10 mouse cellular contexts compared by ENCODE assay signal in the genomic region with DNA sequence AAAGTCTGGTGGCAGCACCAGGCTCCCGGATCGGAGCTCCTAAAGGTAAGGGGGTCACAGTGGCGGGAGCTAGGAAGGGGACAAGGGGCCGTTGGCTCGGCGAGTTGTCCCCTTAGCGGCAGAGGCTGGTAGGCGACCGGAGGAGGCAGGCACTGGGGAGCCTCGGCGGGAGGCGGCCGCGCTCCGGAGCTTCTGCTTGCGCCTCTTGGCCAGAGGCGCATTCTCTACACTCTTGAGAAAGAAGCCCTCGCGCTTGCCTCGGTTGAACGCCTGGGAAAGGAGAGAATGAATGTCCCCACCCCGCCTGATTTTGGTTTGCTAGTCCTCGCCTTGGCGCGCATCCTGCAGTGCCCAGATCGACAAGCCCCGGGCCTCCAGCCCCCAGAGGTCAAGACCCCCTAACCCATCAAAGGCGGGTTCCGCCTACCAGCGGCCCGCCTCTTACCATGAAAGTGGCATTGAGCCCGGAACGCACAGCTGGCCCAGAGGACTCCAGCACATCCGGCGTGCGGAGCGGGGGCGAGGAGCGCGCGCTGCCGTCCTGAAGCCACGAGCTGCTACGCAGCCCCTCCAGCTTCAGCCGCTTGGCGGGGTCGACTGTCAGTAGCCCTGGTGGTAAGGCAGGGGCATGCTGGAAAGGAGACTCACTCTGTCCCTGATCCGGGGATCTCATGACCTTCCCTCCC. TPM values are rescaled to one million over a fixed set of nuclear protein-coding genes. Genes with fewer than 3 reads are reported as not detected.
DNase-seq lines count a peak whose midpoint lies in the region; ATAC-seq and TF ChIP-seq lines count a peak whose summit lies in the region.
"Had no signal": no experiment of that assay in that cellular context is flagged by ENCODE, and none has a peak within 500 bp of the region (broad histone marks: within the 10 kb centered on the region; RNA-seq: fewer than 3 reads in every experiment).

No protein-coding gene starts in this region.

- H3K36me3 ChIP-seq in heart, embryonic 14.5 days (ENCODE audit: control insufficient read depth, insufficient read depth, low read length), result peaks cover 39% of the 10 kb centered on the region
- peaks cover 3% of the 10 kb centered on the region; the same call in 1 of the 2 replicates for H3K36me3 ChIP-seq in ES-E14 (ENCODE audit: control insufficient read depth, insufficient read depth, low read length, poor library complexity, severe bottlenecking)
- H3K36me3 ChIP-seq in forebrain, embryonic 14.5 days (ENCODE audit: control insufficient read depth, insufficient read depth, low read length), result no peaks in the 10 kb centered on the region

- no peak for ATAC-seq in heart, embryonic 14.5 days (ENCODE audit: insufficient number of reproducible peaks, insufficient read depth, low FRiP score, low read depth)
- ATAC-seq in forebrain, embryonic 14.5 days, result no peak

- peak overlapping the region; percentile 44 for H3K4me2 ChIP-seq in heart, embryonic 14.5 days (ENCODE audit: low read length)
- H3K4me2 ChIP-seq in forebrain, embryonic 14.5 days (ENCODE audit: low read length), result peak overlapping the region; percentile 61
- H3K4me2 ChIP-seq: liver, embryonic 15.5 days had no signal

- no peak overlapping the region for H3K27ac ChIP-seq in heart, embryonic 14.5 days (replicated peaks in 1 of 2; ENCODE audit: control insufficient read depth in 1 of 2, insufficient read depth in 1 of 2, low read depth in 2 of 2, low read length in 2 of 2)
- H3K27ac ChIP-seq in ES-E14 (ENCODE audit: insufficient read depth, low read depth, low read length, poor library complexity, severe bottlenecking), result no peak overlapping the region
- no peak overlapping the region for H3K27ac ChIP-seq in forebrain, embryonic 14.5 days (ENCODE audit: low read depth, low read length)
- H3K27ac ChIP-seq: liver, embryonic 15.5 days had no signal

- 15% methylated on average over 48 of the region's 48 CpGs for WGBS in heart, embryonic 14.5 days
- 2% methylated on average over 45 of the region's 48 CpGs for WGBS in forebrain, embryonic 14.5 days

- H3K4me1 ChIP-seq in heart, embryonic 14.5 days (ENCODE audit: control insufficient read depth in 2 of 2, insufficient read depth in 2 of 2, low read length in 2 of 2), result peaks cover 0 to 9% of the 10 kb centered on the region in 2 experiments; a peak in 3 of 4 replicates
- peaks cover 0 to 18% of the 10 kb centered on the region in 2 experiments; a peak in 3 of 4 replicates for H3K4me1 ChIP-seq in ES-E14 (ENCODE audit: control insufficient read depth in 2 of 2, insufficient read depth in 2 of 2, low read length in 2 of 2, poor library complexity in 1 of 2)
- 0 out of 2 replicates have a peak, but pooled peaks cover 3% of the 10 kb centered on the region for H3K4me1 ChIP-seq in forebrain, embryonic 14.5 days (ENCODE audit: control insufficient read depth, insufficient read depth, low read length)

- DNase-seq in heart, postnatal 10 days, result no peak
- DNase-seq in ES-E14 (ENCODE audit: low read depth, low spot score), result no peak
- peak; percentile 58 for DNase-seq in forebrain, embryonic 14.5 days (ENCODE audit: low spot score)
- peak; percentile 52 for DNase-seq in mesoderm, embryonic 11.5 days (ENCODE audit: low read depth, low spot score)
- no peak for DNase-seq in cerebellum, adult 11 months
- no peak for DNase-seq in layer of hippocampus, adult 18-20 months (ENCODE audit: low spot score in 2 of 2)
- DNase-seq in cerebellum, postnatal 25 days, result no peak
- DNase-seq: thymus, adult 18-20 months had no signal

- intact Hi-C loops in heart, postnatal 10 days (cut with DNase I), result no loop called here

- H3K9me3 ChIP-seq in heart, embryonic 14.5 days (ENCODE audit: control insufficient read depth, low read length), result no peaks in the 10 kb centered on the region
- H3K9me3 ChIP-seq in ES-E14 (ENCODE audit: control insufficient read depth, insufficient read depth, low read depth, low read length), result no peaks in the 10 kb centered on the region
- no peaks in the 10 kb centered on the region for H3K9me3 ChIP-seq in forebrain, embryonic 14.5 days (replicated peaks; ENCODE audit: control insufficient read depth, low read length)
- H3K9me3 ChIP-seq: liver, embryonic 15.5 days had no signal

- peaks cover 38% of the 10 kb centered on the region for H3K27me3 ChIP-seq in heart, embryonic 14.5 days (ENCODE audit: control insufficient read depth, insufficient read depth, low read length)
- H3K27me3 ChIP-seq in forebrain, embryonic 14.5 days (replicated peaks; ENCODE audit: control insufficient read depth, insufficient read depth, low read length), result peaks cover 39% of the 10 kb centered on the region

- in situ Hi-C loops in ES-E14 (cut with MboI; ENCODE audit: low sequenced_read_pairs in 2 of 2, unreplicated experiment in 2 of 2), result no loop called here

- peak overlapping the region in 1 of 2 experiments; percentile 22; a peak in 2 of 4 replicates for H3K4me3 ChIP-seq in heart, embryonic 14.5 days (ENCODE audit: control insufficient read depth in 1 of 2, insufficient read depth in 1 of 2, low read depth in 1 of 2, low read length in 2 of 2)
- H3K4me3 ChIP-seq in ES-E14 (ENCODE audit: insufficient read depth in 1 of 2, low read depth in 1 of 2, low read length in 2 of 2, poor library complexity in 1 of 2, severe bottlenecking in 1 of 2), result peak overlapping the region; percentile 31 to 62
- peak overlapping the region; percentile 36 for H3K4me3 ChIP-seq in forebrain, embryonic 14.5 days (ENCODE audit: low read depth, low read length)
- H3K4me3 ChIP-seq: liver, embryonic 15.5 days had no signal

- no peak overlapping the region for H3K9ac ChIP-seq in heart, embryonic 14.5 days (ENCODE audit: low read length)
- H3K9ac ChIP-seq in ES-E14 (ENCODE audit: insufficient read depth, low read depth, low read length, poor library complexity, severe bottlenecking), result peak overlapping the region; percentile 22; the same call in 1 of the 2 replicates
- peak overlapping the region; percentile 45; the same call in 1 of the 2 replicates for H3K9ac ChIP-seq in forebrain, embryonic 14.5 days (ENCODE audit: low read length)
- H3K9ac ChIP-seq: liver, embryonic 15.5 days had no signal

TF ChIP-seq in ES-E14, 5 proteins besides CTCF, POLR2A, EP300 and RAD21:
- no peak for TF ChIP-seq HCFC1 (IDR thresholded peaks at IDR 0.05; ENCODE audit: borderline replicate concordance, insufficient read depth, low read length)
- no peak for TF ChIP-seq ZC3H11A (IDR thresholded peaks at IDR 0.05; ENCODE audit: borderline replicate concordance, low read depth, low read length)
- no peak for TF ChIP-seq ZNF384 (IDR thresholded peaks at IDR 0.05; ENCODE audit: low read depth, low read length)
- TF ChIP-seq MAFK (IDR thresholded peaks at IDR 0.05; ENCODE audit: insufficient read depth, low read depth, low read length), result no peak
- no peak for TF ChIP-seq CHD2 (IDR thresholded peaks at IDR 0.05; ENCODE audit: low read depth, low read length)

RNA-seq across cellular contexts. Expression of a gene that starts 10.4 kb away (rescaled TPM):
- 11.1 and 13.9 TPM in 2 replicates for polyA plus RNA-seq in heart, embryonic 14.5 days (2014; fragmentation: Nextera tagmentation; extraction: Ambion mirVana)
- 10 to 100 TPM; 22.7 to 25.9 TPM for total RNA-seq in heart, postnatal 10 days (2021)
- total RNA-seq in ES-E14 (2012; rRNA removed), result 11.5 and 14.4 TPM in 2 replicates
- polyA plus RNA-seq in forebrain, embryonic 14.5 days (2014; fragmentation: Nextera tagmentation; extraction: Ambion mirVana), result 3.0 and 7.0 TPM in 2 replicates
- total RNA-seq in layer of hippocampus, adult 18-20 months (2021), result 10 to 100 TPM; 36.2 to 43.7 TPM

RNA-seq across cellular contexts. Expression of a gene that starts 28.0 kb away (rescaled TPM):
- 0.22 and 0.65 TPM in 2 replicates for polyA plus RNA-seq in heart, embryonic 14.5 days (2014; fragmentation: Nextera tagmentation; extraction: Ambion mirVana)
- 1 to 10 TPM in 1 of 2 experiments, under 1 TPM in 1; 0.69 to 1.2 TPM for total RNA-seq in heart, postnatal 10 days (2021)
- 2.7 and 3.5 TPM in 2 replicates for total RNA-seq in ES-E14 (2012; rRNA removed)
- polyA plus RNA-seq in forebrain, embryonic 14.5 days (2014; fragmentation: Nextera tagmentation; extraction: Ambion mirVana), result 0.07 and 0.37 TPM in 2 replicates
- 10 to 100 TPM; 13.8 to 16.1 TPM for total RNA-seq in layer of hippocampus, adult 18-20 months (2021)

Comparison
In these comparisons a context has a peak if more than half of its experiments do, and no peak if none do; other contexts are left out.
1. DNase-seq: peak in forebrain, embryonic 14.5 days (single experiment) and mesoderm, embryonic 11.5 days (single experiment); none in heart, postnatal 10 days (0 of 2), ES-E14 (single experiment), cerebellum, adult 11 months (single experiment), layer of hippocampus, adult 18-20 months (0 of 2) and cerebellum, postnatal 25 days (0 of 2).